Mouse (Mus musculus) stomach, postnatal 0 days (tissue): ENCODE measurements around the gene Pqlc3. TPM values are rescaled to one million over a fixed set of nuclear protein-coding genes. Genes with fewer than 3 reads are reported as not detected.

ENCODE experiments used
- ATAC-seq: fragments of 200-750 bp; cut with Nextera tagmentation; 2 replicates; pipeline ENCODE4 v1.8.0; 2017; ENCODE audit not compliant: low FRiP score, low TSS enrichment
- DNase-seq: peaks from one replicate; pipeline ENCODE4 v3.0.0-alpha.2; 2016; ENCODE audit warnings: low spot score
- H3K27ac ChIP-seq: fragments of 300-500 bp; sonication (generic); replicated peaks from 2 replicates; pipeline ENCODE4 v1.5.1; 2014; ENCODE audit warnings: mild to moderate bottlenecking, control low read depth
- H3K27me3 ChIP-seq: fragments of 300-500 bp; sonication (generic); 2 replicates; pipeline ENCODE4 v1.6.1; 2014; ENCODE audit warnings: low read length; ENCODE audit not compliant: control insufficient read depth, insufficient read depth
- H3K36me3 ChIP-seq: fragments of 300-500 bp; sonication (generic); 2 replicates; pipeline ENCODE4 v1.6.1; 2014; ENCODE audit warnings: low read length, mixed read lengths; ENCODE audit not compliant: control insufficient read depth, insufficient read depth
- H3K4me1 ChIP-seq: fragments of 300-500 bp; sonication (generic); replicated peaks from 2 replicates; pipeline ENCODE4 v1.6.1; 2014; ENCODE audit warnings: antibody characterized with exemption; ENCODE audit not compliant: control insufficient read depth, insufficient read depth
- H3K4me2 ChIP-seq: fragments of 300-500 bp; sonication (generic); replicated peaks from 2 replicates; pipeline ENCODE4 v1.6.1; 2014; ENCODE audit warnings: low read depth, mild to moderate bottlenecking, control low read depth, moderate library complexity
- H3K4me3 ChIP-seq: fragments of 300-500 bp; sonication (generic); 2 replicates; pipeline ENCODE4 v1.5.1; 2014; ENCODE audit warnings: low read depth, low read length, control low read depth
- H3K9ac ChIP-seq: fragments of 300-500 bp; sonication (generic); 2 replicates; pipeline ENCODE4 v1.6.1; 2014; ENCODE audit warnings: mild to moderate bottlenecking, low read length, control low read depth, mixed read lengths
- H3K9me3 ChIP-seq: fragments of 300-500 bp; sonication (generic); 2 replicates; pipeline ENCODE4 v1.6.1; 2016; ENCODE audit warnings: low read length; ENCODE audit not compliant: control insufficient read depth
- CTCF ChIP-seq: IDR thresholded peaks from 2 replicates; pipeline ENCODE4 v1.5.1; 2016; ENCODE audit warnings: antibody characterized with exemption, low read depth, mild to moderate bottlenecking, moderate library complexity
- EP300 ChIP-seq: optimal IDR thresholded peaks from 2 replicates; pipeline ENCODE3; 2016; ENCODE audit warnings: antibody characterized with exemption
- WGBS: fragments of 180-500 bp; shearing (Covaris S2); extraction: QIAGEN DNeasy Blood & Tissue Kit; methylation state at CpG from one replicate; pipeline ENCODE4 v1.1.7; 2014; 5-methylcytosine and 5-hydroxymethylcytosine counted together
- polyA plus RNA-seq: library from polyadenylated mRNA; unstranded; fragments of >200 nt; fragmentation: Nextera tagmentation; extraction: Ambion mirVana; gene quantifications from 2 replicates; pipeline ENCODE4 v1.2.1, GENCODE M21; 2015

Pqlc3 gene
- polyA plus RNA-seq, 1 experiment from 2014 or later, result 22.9 TPM

GRCm38 (mm10) chr12:16999146-16999545, 1.1 kb downstream of the Pqlc3 start:
- Histone ChIP-seq H3K9ac (peak overlapping the region; percentile 66; the same call in 1 of the 2 replicates), H3K4me3 (peak overlapping the region; percentile 55), H3K4me2 (peak overlapping the region; percentile 87), H3K4me1 (no peaks in the 10 kb centered on the region), H3K27me3 (no peaks in the 10 kb centered on the region), H3K36me3 (no peaks in the 10 kb centered on the region; the same call in 1 of the 2 replicates), H3K27ac (no peak overlapping the region), H3K9me3 (no peaks in the 10 kb centered on the region)
- no peak for DNase-seq
- no peak for ATAC-seq
- no peak for TF ChIP-seq EP300
- TF ChIP-seq CTCF, result no peak
- 4% methylated on average over 10 of the region's 10 CpGs for WGBS

GRCm38 (mm10) chr12:16996886-16997462, 3.2 kb downstream of the Pqlc3 start:
- Histone ChIP-seq H3K4me1 (no peaks in the 10 kb centered on the region), H3K36me3 (no peaks in the 10 kb centered on the region; the same call in 1 of the 2 replicates), H3K9me3 (no peaks in the 10 kb centered on the region), H3K9ac (no peak overlapping the region), H3K4me3 (no peak overlapping the region), H3K27me3 (no peaks in the 10 kb centered on the region), H3K27ac (no peak overlapping the region), H3K4me2 (no peak overlapping the region)
- 87% methylated on average over 5 of the region's 5 CpGs for WGBS
- DNase-seq (no peak), ATAC-seq (no peak)
- TF ChIP-seq EP300, result no peak
- no peak for TF ChIP-seq CTCF

GRCm38 (mm10) chr12:16996281-16996680, 3.9 kb downstream of the Pqlc3 start:
- no peak for TF ChIP-seq CTCF
- no peak for TF ChIP-seq EP300
- H3K27ac ChIP-seq, result no peak overlapping the region
- no peaks in the 10 kb centered on the region for H3K9me3 ChIP-seq
- no peak overlapping the region for H3K4me3 ChIP-seq
- no peaks in the 10 kb centered on the region; the same call in 1 of the 2 replicates for H3K36me3 ChIP-seq
- H3K4me1 ChIP-seq, result no peaks in the 10 kb centered on the region
- H3K9ac ChIP-seq, result no peak overlapping the region
- no peak overlapping the region for H3K4me2 ChIP-seq
- DNase-seq, result peak; percentile 11
- WGBS, result 79% methylated on average over 5 of the region's 5 CpGs
- H3K27me3 ChIP-seq, result no peaks in the 10 kb centered on the region
- no peak for ATAC-seq

- H3K9ac ChIP-seq, result no peak overlapping the region
- no peak for TF ChIP-seq EP300
- no peak for TF ChIP-seq CTCF
- no peaks in the 10 kb centered on the region for H3K9me3 ChIP-seq
- no peaks in the 10 kb centered on the region for H3K27me3 ChIP-seq
- H3K36me3 ChIP-seq, result no peaks in the 10 kb centered on the region; the same call in 1 of the 2 replicates
- H3K4me1 ChIP-seq, result no peaks in the 10 kb centered on the region
- H3K27ac ChIP-seq, result no peak overlapping the region
- ATAC-seq, result no peak
- 71% methylated on average over 2 of the region's 2 CpGs for WGBS
- H3K4me2 ChIP-seq, result no peak overlapping the region
- H3K4me3 ChIP-seq, result no peak overlapping the region
- DNase-seq, result no peak
Observed at GRCm38 (mm10) chr12:16994291-16994690, 5.9 kb downstream of the Pqlc3 start.

- ATAC-seq, result no peak
- Histone ChIP-seq H3K4me1 (no peaks in the 10 kb centered on the region), H3K36me3 (no peaks in the 10 kb centered on the region; the same call in 1 of the 2 replicates), H3K27ac (no peak overlapping the region), H3K4me2 (no peak overlapping the region), H3K9ac (no peak overlapping the region), H3K4me3 (no peak overlapping the region), H3K27me3 (no peaks in the 10 kb centered on the region), H3K9me3 (no peaks in the 10 kb centered on the region)
- TF ChIP-seq EP300 (no peak), CTCF (no peak)
- 82% methylated on average over 2 of the region's 2 CpGs for WGBS
- no peak for DNase-seq
Observed at GRCm38 (mm10) chr12:16992355-16992754, 7.9 kb downstream of the Pqlc3 start.

GRCm38 (mm10) chr12:16991376-16991775, 8.8 kb downstream of the Pqlc3 start:
- Histone ChIP-seq H3K9ac (no peak overlapping the region), H3K27ac (no peak overlapping the region), H3K9me3 (no peaks in the 10 kb centered on the region), H3K4me1 (no peaks in the 10 kb centered on the region), H3K4me2 (no peak overlapping the region), H3K36me3 (no peaks in the 10 kb centered on the region), H3K27me3 (no peaks in the 10 kb centered on the region), H3K4me3 (no peak overlapping the region)
- WGBS, result 94% methylated on average over 2 of the region's 2 CpGs
- ATAC-seq, result no peak
- no peak for DNase-seq
- TF ChIP-seq EP300 (no peak), CTCF (no peak)
